Mouse (Mus musculus) erythroid progenitor cell, adult 5-6 weeks (primary cell): ENCODE measurements around the gene Gm3646. TPM values are rescaled to one million over a fixed set of nuclear protein-coding genes. Genes with fewer than 3 reads are reported as not detected.

Experiments
- total RNA-seq, 2 experiments: library from RNA; stranded (forward) in 1 of 2; stranded (reverse) in 1 of 2; fragments of 150-400 nt in 1 of 2; fragments of 186-747, 209-891 nt in 1 of 2; gene quantifications; 2 replicates each; pipeline versions ENCODE4 v1.2.3 to v1.2.4; 2015 to 2017; ENCODE audit warnings: low replicate concordance in 2 of 2

Gene Gm3646
- total RNA-seq, 2 experiments from 2014 or later = not detected

Other genes with a start within 250 kb of the Gm3646 start
- gene Rnf149, start 227.9 kb downstream of the Gm3646 start, total RNA-seq (2015; ENCODE audit: low replicate concordance) = 2.2 and 9.2 TPM in 2 replicates
- 10.1 and 11.0 TPM in 2 replicates for gene Rnf149, start 227.9 kb downstream of the Gm3646 start, total RNA-seq (2017; ENCODE audit: low replicate concordance)
- gene Creg2, start 153.9 kb downstream of the Gm3646 start, total RNA-seq (2015; ENCODE audit: low replicate concordance) = not detected in 2 replicates
- not detected in 2 replicates for gene Creg2, start 153.9 kb downstream of the Gm3646 start, total RNA-seq (2017; ENCODE audit: low replicate concordance)
- gene Rfx8, start 84.3 kb downstream of the Gm3646 start, total RNA-seq (2015; ENCODE audit: low replicate concordance) = not detected in 2 replicates
- gene Rfx8, start 84.3 kb downstream of the Gm3646 start, total RNA-seq (2017; ENCODE audit: low replicate concordance) = not detected in 2 replicates
- gene Map4k4, start 95.6 kb upstream of the Gm3646 start, total RNA-seq (2015; ENCODE audit: low replicate concordance) = 15.9 and 28.1 TPM in 2 replicates
- gene Map4k4, start 95.6 kb upstream of the Gm3646 start, total RNA-seq (2017; ENCODE audit: low replicate concordance) = 13.2 and 28.7 TPM in 2 replicates